Mouse (Mus musculus) liver, adult 2 months (tissue): Measurements from ENCODE around the gene Adamtsl3.

Experiments
- CTCF ChIP-seq: fragments of 200-500 bp; IDR thresholded peaks from 2 replicates; pipeline ENCODE4 v1.5.1; 2011; ENCODE audit warnings: low read depth, low read length, control low read depth
- POLR2A ChIP-seq: fragments of 200-500 bp; IDR thresholded peaks from 2 replicates; pipeline ENCODE4 v1.6.1; 2011; ENCODE audit warnings: low read length, control low read depth; ENCODE audit not compliant: insufficient read depth; ENCODE audit errors: extremely low read depth

DNA sequence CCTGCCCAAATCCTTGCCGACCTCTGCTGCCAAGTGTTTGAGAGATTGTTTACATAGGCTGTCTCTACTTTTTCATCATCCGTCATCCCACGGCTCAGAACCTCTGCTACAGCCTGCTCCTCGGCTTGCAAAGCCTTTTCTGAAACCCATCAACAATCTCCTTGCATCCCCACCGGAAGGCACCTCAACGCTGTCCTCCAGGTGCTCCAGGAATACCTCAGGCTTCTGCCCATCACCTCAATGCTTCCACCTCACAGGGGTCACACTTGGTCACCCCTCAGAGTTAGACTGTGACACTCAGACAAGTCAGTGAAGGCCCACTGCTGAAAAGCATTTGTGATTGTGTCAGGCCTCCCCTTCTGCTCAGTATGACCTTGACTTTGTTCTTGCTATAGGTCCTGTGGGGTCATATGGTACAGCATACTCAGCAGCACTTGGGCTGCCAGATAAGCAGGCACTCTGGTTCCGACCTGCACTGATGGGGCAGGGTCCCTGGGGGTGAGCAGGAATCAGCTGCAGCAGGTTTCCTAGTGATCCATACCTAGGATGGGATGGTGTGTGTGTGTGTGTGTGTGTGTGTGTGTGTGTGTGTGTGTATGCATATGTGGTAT is 150.0 kb downstream of the Adamtsl3 start:
- no peak for TF ChIP-seq CTCF
- no peak for TF ChIP-seq POLR2A
